Mouse (Mus musculus) brain, embryonic 18.5 days (tissue): Measurements from ENCODE around the gene Tmem201.

Experiments used
- DNase-seq: peaks from one replicate; pipeline ENCODE4 v3.0.0-alpha.2; 2012; ENCODE audit warnings: low read depth, low spot score

The Tmem201 gene

GRCm38 (mm10) chr4:149683875-149684274 is 54.0 kb downstream of the Tmem201 start:
- no peak for DNase-seq

GRCm38 (mm10) chr4:149679056-149679770 is 58.6 kb downstream of the Tmem201 start:
- no peak for DNase-seq

GRCm38 (mm10) chr4:149678006-149678405 is 59.8 kb downstream of the Tmem201 start:
- no peak for DNase-seq

GRCm38 (mm10) chr4:149675378-149676261 is 62.2 kb downstream of the Tmem201 start:
- no peak for DNase-seq

- no peak for DNase-seq
Measured at GRCm38 (mm10) chr4:149674814-149675377, 62.9 kb downstream of the Tmem201 start.

- DNase-seq, result no peak
Measured at GRCm38 (mm10) chr4:149672747-149673146, 65.1 kb downstream of the Tmem201 start.

- no peak for DNase-seq
Measured at GRCm38 (mm10) chr4:149671175-149671574, 66.7 kb downstream of the Tmem201 start.

GRCm38 (mm10) chr4:149665692-149666090 is 72.2 kb downstream of the Tmem201 start:
- DNase-seq, result no peak
